In the genomic region with DNA sequence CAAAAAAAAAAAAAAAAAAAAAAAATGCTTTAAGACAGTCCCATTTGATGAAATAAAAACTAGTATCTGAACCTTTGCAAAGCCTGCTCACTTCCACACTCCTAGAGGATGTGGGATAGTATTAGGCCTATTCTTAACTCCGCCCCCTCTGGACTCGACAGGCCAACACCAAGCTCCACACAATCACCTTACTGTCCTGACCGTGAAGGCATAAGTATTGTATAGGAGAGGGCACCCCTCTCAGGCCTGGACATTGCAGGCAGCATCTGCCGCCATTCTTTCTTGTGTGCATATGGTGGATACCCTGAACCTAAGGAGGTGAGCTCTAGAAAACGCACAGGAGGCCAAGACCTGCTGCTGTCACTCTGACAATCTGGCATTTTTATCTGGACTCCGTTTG, we compare ENCODE assay signal across 18 mouse cellular contexts.
A peak's percentile ranks its signal among the peaks of the same experiment; 100 is the strongest.
DNase-seq lines count a peak whose midpoint lies in the region; ATAC-seq lines count a peak whose summit lies in the region.
"Had no signal": no experiment of that assay in that cellular context is flagged by ENCODE, and none has a peak within 500 bp of the region (broad histone marks: within the 10 kb centered on the region; RNA-seq: fewer than 3 reads in every experiment).

No protein-coding gene starts in this region.

- 81% methylated on average over 6 of the region's 6 CpGs for WGBS in neural tube, embryonic 13.5 days
- 78% methylated on average over 6 of the region's 6 CpGs for WGBS in neural tube, embryonic 15.5 days
- WGBS in hindbrain, embryonic 16.5 days, result 72% methylated on average over 6 of the region's 6 CpGs

- H3K4me3 ChIP-seq in neural tube, embryonic 13.5 days, result no peak overlapping the region
- no peak overlapping the region for H3K4me3 ChIP-seq in neural tube, embryonic 15.5 days (replicated peaks)
- H3K4me3 ChIP-seq in hindbrain, embryonic 16.5 days (ENCODE audit: low read length), result no peak overlapping the region
- H3K4me3 ChIP-seq: embryonic facial prominence, embryonic 15.5 days; heart, embryonic 10.5 days; limb, embryonic 10.5 days; megakaryocyte, embryonic 14.5 days had no signal

- H3K36me3 ChIP-seq in neural tube, embryonic 13.5 days, result peaks cover 3% of the 10 kb centered on the region
- H3K36me3 ChIP-seq in neural tube, embryonic 15.5 days, result no peaks in the 10 kb centered on the region
- no peaks in the 10 kb centered on the region for H3K36me3 ChIP-seq in hindbrain, embryonic 16.5 days (ENCODE audit: control insufficient read depth, insufficient read depth, low read length)

- H3K27ac ChIP-seq in neural tube, embryonic 13.5 days (replicated peaks), result peak overlapping the region; percentile 70; the same call in 1 of the 2 replicates
- no peak overlapping the region for H3K27ac ChIP-seq in neural tube, embryonic 15.5 days (replicated peaks)
- no peak overlapping the region for H3K27ac ChIP-seq in hindbrain, embryonic 16.5 days (ENCODE audit: low read depth, low read length)
- H3K27ac ChIP-seq: embryonic facial prominence, embryonic 15.5 days; heart, embryonic 10.5 days; limb, embryonic 10.5 days; stomach, postnatal 0 days had no signal

- H3K9me3 ChIP-seq in neural tube, embryonic 13.5 days, result no peaks in the 10 kb centered on the region
- no peaks in the 10 kb centered on the region for H3K9me3 ChIP-seq in neural tube, embryonic 15.5 days (replicated peaks)
- H3K9me3 ChIP-seq in hindbrain, embryonic 16.5 days (ENCODE audit: control insufficient read depth, low read length), result no peaks in the 10 kb centered on the region
- H3K9me3 ChIP-seq: embryonic facial prominence, embryonic 15.5 days; heart, embryonic 10.5 days; limb, embryonic 10.5 days had no signal

- no peak overlapping the region for H3K4me2 ChIP-seq in neural tube, embryonic 13.5 days
- H3K4me2 ChIP-seq in neural tube, embryonic 15.5 days, result no peak overlapping the region
- H3K4me2 ChIP-seq in hindbrain, embryonic 16.5 days (ENCODE audit: low read length), result peak overlapping the region; percentile 26
- H3K4me2 ChIP-seq: embryonic facial prominence, embryonic 15.5 days had no signal

- ATAC-seq in neural tube, embryonic 13.5 days (ENCODE audit: low read depth), result peak; percentile 13; the same call in 1 of the 2 replicates
- no peak; the same call in none of the 2 replicates for ATAC-seq in neural tube, embryonic 15.5 days (ENCODE audit: low FRiP score)
- peak; percentile 57; the same call in 1 of the 2 replicates for ATAC-seq in hindbrain, embryonic 16.5 days
- ATAC-seq: liver, postnatal 0 days had no signal

- H3K27me3 ChIP-seq in neural tube, embryonic 13.5 days, result no peaks in the 10 kb centered on the region
- no peaks in the 10 kb centered on the region for H3K27me3 ChIP-seq in neural tube, embryonic 15.5 days (replicated peaks)
- H3K27me3 ChIP-seq in hindbrain, embryonic 16.5 days (replicated peaks; ENCODE audit: control insufficient read depth, insufficient read depth, low read length), result no peaks in the 10 kb centered on the region
- H3K27me3 ChIP-seq: embryonic facial prominence, embryonic 15.5 days; megakaryocyte, embryonic 14.5 days had no signal

- peaks cover 33% of the 10 kb centered on the region for H3K4me1 ChIP-seq in neural tube, embryonic 13.5 days (replicated peaks)
- H3K4me1 ChIP-seq in neural tube, embryonic 15.5 days, result peaks cover 25% of the 10 kb centered on the region
- H3K4me1 ChIP-seq in hindbrain, embryonic 16.5 days (ENCODE audit: control insufficient read depth, insufficient read depth, low read depth, low read length), result peaks cover 4% of the 10 kb centered on the region
- H3K4me1 ChIP-seq: embryonic facial prominence, embryonic 15.5 days; heart, embryonic 10.5 days had no signal

- no peak overlapping the region for H3K9ac ChIP-seq in neural tube, embryonic 13.5 days
- H3K9ac ChIP-seq in neural tube, embryonic 15.5 days (replicated peaks), result no peak overlapping the region
- no peak overlapping the region for H3K9ac ChIP-seq in hindbrain, embryonic 16.5 days (ENCODE audit: low read depth, low read length)
- H3K9ac ChIP-seq: embryonic facial prominence, embryonic 15.5 days; liver, postnatal 0 days had no signal

- DNase-seq in cerebellum, postnatal 36 days, result peak; percentile 5 to 10
- no peak for DNase-seq in cerebellum, postnatal 14 days
- no peak for DNase-seq in layer of hippocampus, postnatal 14 days (ENCODE audit: low spot score in 2 of 2)
- DNase-seq in ovary, postnatal 10 days (ENCODE audit: low spot score), result no peak
- DNase-seq in lung, postnatal 4 days, result no peak
- DNase-seq: B cell, adult 2 months; kidney, adult 8-10 months; kidney, postnatal 14 days; liver, postnatal 0 days; lung, postnatal 10 days had no signal

Comparison
In these comparisons a context has a peak if more than half of its experiments do, and no peak if none do; other contexts are left out.
1. DNase-seq: peak in cerebellum, postnatal 36 days (2 of 2); none in cerebellum, postnatal 14 days (0 of 2), layer of hippocampus, postnatal 14 days (0 of 2), ovary, postnatal 10 days (single experiment) and lung, postnatal 4 days (0 of 2).